Mouse (Mus musculus) thymus, postnatal 36 days (tissue): ENCODE measurements around the gene Twf1.

Experiments used
- DNase-seq, 2 experiments: peaks; one replicate each; pipeline ENCODE4 v3.0.0; 2022; ENCODE audit warnings: mixed read lengths in 2 of 2

Twf1 gene

GRCm38 (mm10) chr15:94571501-94571900 lies 18.2 kb downstream of the Twf1 start:
- DNase-seq, result no peak

- no peak for DNase-seq
Observed at GRCm38 (mm10) chr15:94568496-94569182, 21.1 kb downstream of the Twf1 start.

GRCm38 (mm10) chr15:94565854-94566253 lies 23.8 kb downstream of the Twf1 start:
- DNase-seq, result no peak

- DNase-seq, result no peak
Observed at GRCm38 (mm10) chr15:94564909-94565308, 24.8 kb downstream of the Twf1 start.

- DNase-seq, result no peak
Observed at GRCm38 (mm10) chr15:94558895-94559656, 30.6 kb downstream of the Twf1 start.

- peak; percentile 71 to 82 for DNase-seq
Observed at GRCm38 (mm10) chr15:94557442-94557841, 32.2 kb downstream of the Twf1 start.

- no peak for DNase-seq
Observed at GRCm38 (mm10) chr15:94553536-94553935, 36.2 kb downstream of the Twf1 start.

- no peak for DNase-seq
Observed at GRCm38 (mm10) chr15:94544844-94545243, 44.8 kb downstream of the Twf1 start.

GRCm38 (mm10) chr15:94544052-94544636 lies 45.5 kb downstream of the Twf1 start:
- no peak for DNase-seq

GRCm38 (mm10) chr15:94543409-94544051 lies 46.2 kb downstream of the Twf1 start, which contains the start of the genes Pus7l and Irak4:
Pus7l (minus strand) TSS chr15:94543547.
Irak4 (plus strand) TSS chr15:94543643.
- DNase-seq, result peak; percentile 94

- DNase-seq, result no peak
Observed at GRCm38 (mm10) chr15:94542567-94543408, 46.9 kb downstream of the Twf1 start.

- no peak for DNase-seq
Observed at GRCm38 (mm10) chr15:94539296-94539695, 50.4 kb downstream of the Twf1 start.

GRCm38 (mm10) chr15:94535521-94535920 lies 54.2 kb downstream of the Twf1 start:
- no peak for DNase-seq

- DNase-seq, result no peak
Observed at GRCm38 (mm10) chr15:94532956-94533355, 56.7 kb downstream of the Twf1 start.

- DNase-seq, result no peak
Observed at GRCm38 (mm10) chr15:94532306-94532705, 57.4 kb downstream of the Twf1 start.

GRCm38 (mm10) chr15:94530519-94530918 lies 59.2 kb downstream of the Twf1 start:
- no peak for DNase-seq
